Mouse (Mus musculus): Measurements from ENCODE around the gene Sp6. TPM values are rescaled to one million over a fixed set of nuclear protein-coding genes. Genes with fewer than 3 reads are reported as not detected.

Sp6 gene
- polyA plus RNA-seq, 1 experiment from 2014 or later, result not detected

- H3K4me3 ChIP-seq (ENCODE audit: low read length), result peak overlapping the region; percentile 46
- H3K4me1 ChIP-seq (ENCODE audit: control insufficient read depth, insufficient read depth, low read length), result peaks cover 35% of the 10 kb centered on the region
- 0 out of 2 replicates have a peak overlapping the region, but pooled peaks have one; percentile 64 for H3K9ac ChIP-seq (ENCODE audit: low read depth, low read length)
- H3K9me3 ChIP-seq (ENCODE audit: control insufficient read depth, low read length), result no peaks in the 10 kb centered on the region
- H3K27me3 ChIP-seq (replicated peaks; ENCODE audit: control insufficient read depth, insufficient read depth, low read length), result peaks cover 64% of the 10 kb centered on the region
- no peaks in the 10 kb centered on the region for H3K36me3 ChIP-seq (ENCODE audit: control insufficient read depth, insufficient read depth, low read length)
- no peak for ATAC-seq
- peak overlapping the region; percentile 76 for H3K4me2 ChIP-seq (ENCODE audit: low read depth, low read length)
- no peak overlapping the region for H3K27ac ChIP-seq (ENCODE audit: low read length)
- WGBS, result under 1% methylated on average over 36 of the region's 36 CpGs
Measured at GRCm38 (mm10) chr11:97017696-97018582, 4.7 kb downstream of the Sp6 start.

GRCm38 (mm10) chr11:97018583-97019344 lies 5.6 kb downstream of the Sp6 start:
- no peak overlapping the region for H3K27ac ChIP-seq (ENCODE audit: low read length)
- peak; percentile 36 for ATAC-seq
- peak overlapping the region; percentile 76 for H3K4me2 ChIP-seq (ENCODE audit: low read depth, low read length)
- no peaks in the 10 kb centered on the region for H3K36me3 ChIP-seq (ENCODE audit: control insufficient read depth, insufficient read depth, low read length)
- 1% methylated on average over 64 of the region's 68 CpGs for WGBS
- no peaks in the 10 kb centered on the region for H3K9me3 ChIP-seq (ENCODE audit: control insufficient read depth, low read length)
- H3K27me3 ChIP-seq (replicated peaks; ENCODE audit: control insufficient read depth, insufficient read depth, low read length), result peaks cover 66% of the 10 kb centered on the region
- peaks cover 35% of the 10 kb centered on the region for H3K4me1 ChIP-seq (ENCODE audit: control insufficient read depth, insufficient read depth, low read length)
- H3K4me3 ChIP-seq (ENCODE audit: low read length), result peak overlapping the region; percentile 46
- peak overlapping the region; percentile 64 for H3K9ac ChIP-seq (ENCODE audit: low read depth, low read length)

GRCm38 (mm10) chr11:97019345-97019708 lies 6.1 kb downstream of the Sp6 start:
- Histone ChIP-seq H3K9ac (ENCODE audit: low read depth, low read length) (no peak overlapping the region), H3K27ac (ENCODE audit: low read length) (no peak overlapping the region), H3K4me3 (ENCODE audit: low read length) (no peak overlapping the region; the same call in 1 of the 2 replicates), H3K36me3 (ENCODE audit: control insufficient read depth, insufficient read depth, low read length) (no peaks in the 10 kb centered on the region), H3K4me1 (ENCODE audit: control insufficient read depth, insufficient read depth, low read length) (peaks cover 35% of the 10 kb centered on the region), H3K9me3 (ENCODE audit: control insufficient read depth, low read length) (no peaks in the 10 kb centered on the region), H3K27me3 (replicated peaks; ENCODE audit: control insufficient read depth, insufficient read depth, low read length) (peaks cover 71% of the 10 kb centered on the region), H3K4me2 (ENCODE audit: low read depth, low read length) (peak overlapping the region; percentile 76; the same call in 1 of the 2 replicates)
- ATAC-seq, result no peak
- 10% methylated on average over 13 of the region's 13 CpGs for WGBS

- Histone ChIP-seq H3K4me2 (ENCODE audit: low read depth, low read length) (peak overlapping the region; percentile 98), H3K9me3 (ENCODE audit: control insufficient read depth, low read length) (no peaks in the 10 kb centered on the region), H3K27ac (ENCODE audit: low read length) (no peak overlapping the region), H3K36me3 (ENCODE audit: control insufficient read depth, insufficient read depth, low read length) (no peaks in the 10 kb centered on the region), H3K27me3 (replicated peaks; ENCODE audit: control insufficient read depth, insufficient read depth, low read length) (peaks cover 64% of the 10 kb centered on the region), H3K9ac (ENCODE audit: low read depth, low read length) (peak overlapping the region; percentile 78), H3K4me1 (ENCODE audit: control insufficient read depth, insufficient read depth, low read length) (peaks cover 45% of the 10 kb centered on the region), H3K4me3 (ENCODE audit: low read length) (peak overlapping the region; percentile 66)
- ATAC-seq, result 0 out of 2 replicates have a peak, but pooled peaks have one; percentile 11
- WGBS, result 1% methylated on average over 27 of the region's 27 CpGs
Measured at GRCm38 (mm10) chr11:97021121-97021765, 8.0 kb downstream of the Sp6 start.

- Histone ChIP-seq H3K9me3 (ENCODE audit: control insufficient read depth, low read length) (no peaks in the 10 kb centered on the region), H3K27ac (ENCODE audit: low read length) (no peak overlapping the region), H3K9ac (ENCODE audit: low read depth, low read length) (peak overlapping the region; percentile 78), H3K36me3 (ENCODE audit: control insufficient read depth, insufficient read depth, low read length) (no peaks in the 10 kb centered on the region), H3K4me2 (ENCODE audit: low read depth, low read length) (peak overlapping the region; percentile 98), H3K4me3 (ENCODE audit: low read length) (peak overlapping the region; percentile 66), H3K4me1 (ENCODE audit: control insufficient read depth, insufficient read depth, low read length) (peaks cover 45% of the 10 kb centered on the region), H3K27me3 (replicated peaks; ENCODE audit: control insufficient read depth, insufficient read depth, low read length) (peaks cover 57% of the 10 kb centered on the region)
- ATAC-seq, result peak; percentile 75
- WGBS, result under 1% methylated on average over 49 of the region's 50 CpGs
Measured at GRCm38 (mm10) chr11:97021873-97022484, 8.8 kb downstream of the Sp6 start.

GRCm38 (mm10) chr11:97024977-97025376 lies 11.8 kb downstream of the Sp6 start:
- Histone ChIP-seq H3K27ac (ENCODE audit: low read length) (no peak overlapping the region), H3K9me3 (ENCODE audit: control insufficient read depth, low read length) (no peaks in the 10 kb centered on the region), H3K36me3 (ENCODE audit: control insufficient read depth, insufficient read depth, low read length) (no peaks in the 10 kb centered on the region), H3K27me3 (replicated peaks; ENCODE audit: control insufficient read depth, insufficient read depth, low read length) (peaks cover 35% of the 10 kb centered on the region), H3K9ac (ENCODE audit: low read depth, low read length) (no peak overlapping the region), H3K4me3 (ENCODE audit: low read length) (no peak overlapping the region), H3K4me2 (ENCODE audit: low read depth, low read length) (no peak overlapping the region), H3K4me1 (ENCODE audit: control insufficient read depth, insufficient read depth, low read length) (peaks cover 27% of the 10 kb centered on the region)
- 57% methylated on average over 10 of the region's 10 CpGs for WGBS
- no peak for ATAC-seq

GRCm38 (mm10) chr11:97025721-97026344 lies 12.6 kb downstream of the Sp6 start:
- ATAC-seq, result peak; percentile 32
- Histone ChIP-seq H3K36me3 (ENCODE audit: control insufficient read depth, insufficient read depth, low read length) (no peaks in the 10 kb centered on the region), H3K27ac (ENCODE audit: low read length) (peak overlapping the region; percentile 42), H3K9me3 (ENCODE audit: control insufficient read depth, low read length) (no peaks in the 10 kb centered on the region), H3K9ac (ENCODE audit: low read depth, low read length) (peak overlapping the region; percentile 56), H3K27me3 (replicated peaks; ENCODE audit: control insufficient read depth, insufficient read depth, low read length) (peaks cover 26% of the 10 kb centered on the region), H3K4me1 (ENCODE audit: control insufficient read depth, insufficient read depth, low read length) (peaks cover 35% of the 10 kb centered on the region), H3K4me3 (ENCODE audit: low read length) (peak overlapping the region; percentile 31), H3K4me2 (ENCODE audit: low read depth, low read length) (peak overlapping the region; percentile 45)
- WGBS, result 4% methylated on average over 17 of the region's 17 CpGs

- Histone ChIP-seq H3K27ac (ENCODE audit: low read length) (peak within 1 kb of the TSS; percentile 26), H3K4me1 (ENCODE audit: control insufficient read depth, insufficient read depth, low read length) (peaks cover 19% of the 10 kb centered on the region), H3K9ac (ENCODE audit: low read depth, low read length) (peak within 1 kb of the TSS; percentile 75), H3K36me3 (ENCODE audit: control insufficient read depth, insufficient read depth, low read length) (no peaks in the 10 kb centered on the region), H3K27me3 (replicated peaks; ENCODE audit: control insufficient read depth, insufficient read depth, low read length) (no peaks in the 10 kb centered on the region), H3K4me3 (ENCODE audit: low read length) (peak within 1 kb of the TSS; percentile 66), H3K4me2 (ENCODE audit: low read depth, low read length) (peak within 1 kb of the TSS; percentile 91), H3K9me3 (ENCODE audit: control insufficient read depth, low read length) (no peaks in the 10 kb centered on the region)
- ATAC-seq, result peak; percentile 82
- 1% methylated on average over 25 of the region's 25 CpGs for whole genome bisulfite sequencing
Measured at GRCm38 (mm10) chr11:97029686-97030417, 16.7 kb downstream of the Sp6 start, which contains the start of gene Scrn2. Gene Scrn2 (plus strand): TSS chr11:97029938.

Measured in intestine, embryonic 16.5 days (tissue).